9 mouse cellular contexts compared by ENCODE assay signal in the genomic region with DNA sequence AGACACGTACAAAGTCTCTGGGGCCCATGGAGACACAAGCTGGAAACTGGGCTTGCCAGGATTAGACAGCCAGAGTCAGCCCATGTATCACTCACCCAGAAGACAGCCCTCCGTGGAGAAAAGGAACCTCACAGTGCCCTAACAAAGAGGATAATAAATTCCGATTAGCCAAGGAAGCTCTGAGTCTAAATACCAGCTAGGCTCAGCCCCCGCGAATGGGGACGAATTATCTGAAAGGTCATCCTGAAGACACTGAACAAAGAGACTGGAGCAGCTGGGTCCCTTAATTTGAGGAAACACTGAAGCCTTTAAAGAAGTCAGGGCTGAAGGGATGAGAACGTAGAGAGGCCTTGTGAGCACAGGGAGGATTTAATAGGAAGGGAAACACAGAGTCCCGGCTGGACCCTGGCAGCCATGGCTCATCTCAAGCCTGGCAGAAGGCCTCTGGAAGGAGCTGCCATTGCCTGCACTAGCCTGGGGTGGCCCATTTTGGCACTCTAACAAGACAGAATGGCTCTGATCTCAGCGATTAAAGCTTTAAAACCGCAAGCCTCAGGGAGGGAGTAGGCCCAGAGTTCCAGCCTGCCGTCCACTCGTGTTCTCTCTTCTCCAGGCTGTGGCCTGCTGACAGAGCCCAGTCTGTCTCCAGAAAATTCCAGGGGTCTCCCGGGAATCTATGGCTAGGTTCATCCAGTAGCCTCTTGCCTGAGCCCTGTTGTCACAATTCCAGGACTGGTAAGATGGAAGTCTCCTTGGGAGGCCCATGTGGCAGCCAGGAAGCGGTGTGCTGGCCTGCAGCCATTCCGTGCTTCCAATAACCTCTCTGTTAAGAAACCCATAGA.
DNase-seq lines count a peak whose midpoint lies in the region; ATAC-seq lines count a peak whose summit lies in the region.
"Had no signal": no experiment of that assay in that cellular context is flagged by ENCODE, and none has a peak within 500 bp of the region (broad histone marks: within the 10 kb centered on the region; RNA-seq: fewer than 3 reads in every experiment).

No protein-coding gene starts in this region.

- H3K4me3 ChIP-seq in intestine, embryonic 14.5 days (ENCODE audit: low read depth, low read length), result no peak overlapping the region
- H3K4me3 ChIP-seq in intestine, embryonic 15.5 days (replicated peaks), result no peak overlapping the region
- H3K4me3 ChIP-seq in forebrain, embryonic 12.5 days (replicated peaks), result no peak overlapping the region
- no peak overlapping the region for H3K4me3 ChIP-seq in midbrain, embryonic 11.5 days (ENCODE audit: low read depth, low read length)
- H3K4me3 ChIP-seq: embryonic facial prominence, embryonic 15.5 days had no signal

- DNase-seq in intestine, embryonic 14.5 days (ENCODE audit: low spot score), result peak; percentile 54
- DNase-seq in brain, adult 2 months (ENCODE audit: low read depth, low spot score), result peak; percentile 35
- peak; percentile 92 for DNase-seq in midbrain, embryonic 11.5 days (ENCODE audit: low spot score, missing footprints)
- no peak for DNase-seq in c-Kit-positive CD71-positive TER-119-positive erythroid progenitor cells, embryonic 14.5 days (ENCODE audit: low spot score)
- no peak for DNase-seq in spleen, postnatal 14 days (ENCODE audit: low spot score in 2 of 2)
- no peak for DNase-seq in layer of hippocampus, postnatal 25 days (ENCODE audit: extremely low spot score in 1 of 2, low spot score in 1 of 2)

- H3K9ac ChIP-seq in intestine, embryonic 14.5 days (ENCODE audit: low read length), result no peak overlapping the region
- H3K9ac ChIP-seq in intestine, embryonic 15.5 days, result no peak overlapping the region
- no peak overlapping the region for H3K9ac ChIP-seq in forebrain, embryonic 12.5 days
- H3K9ac ChIP-seq in midbrain, embryonic 11.5 days (ENCODE audit: low read length), result 0 out of 2 replicates have a peak overlapping the region, but pooled peaks have one; percentile 5
- H3K9ac ChIP-seq: embryonic facial prominence, embryonic 15.5 days had no signal

- no peaks in the 10 kb centered on the region for H3K4me1 ChIP-seq in intestine, embryonic 14.5 days (replicated peaks; ENCODE audit: control insufficient read depth, insufficient read depth, low read length)
- no peaks in the 10 kb centered on the region for H3K4me1 ChIP-seq in intestine, embryonic 15.5 days (replicated peaks)
- peaks cover 12% of the 10 kb centered on the region for H3K4me1 ChIP-seq in forebrain, embryonic 12.5 days
- peaks cover 2% of the 10 kb centered on the region; the same call in 1 of the 2 replicates for H3K4me1 ChIP-seq in midbrain, embryonic 11.5 days (ENCODE audit: control insufficient read depth, insufficient read depth, low read length)

- H3K36me3 ChIP-seq in intestine, embryonic 14.5 days (ENCODE audit: control insufficient read depth, insufficient read depth, low read length), result no peaks in the 10 kb centered on the region
- H3K36me3 ChIP-seq in intestine, embryonic 15.5 days, result no peaks in the 10 kb centered on the region
- no peaks in the 10 kb centered on the region for H3K36me3 ChIP-seq in forebrain, embryonic 12.5 days (replicated peaks)
- no peaks in the 10 kb centered on the region for H3K36me3 ChIP-seq in midbrain, embryonic 11.5 days (ENCODE audit: control insufficient read depth, insufficient read depth, low read length)
- H3K36me3 ChIP-seq: embryonic facial prominence, embryonic 15.5 days had no signal

- no peak overlapping the region for H3K4me2 ChIP-seq in intestine, embryonic 14.5 days (ENCODE audit: low read length)
- no peak overlapping the region for H3K4me2 ChIP-seq in intestine, embryonic 15.5 days (replicated peaks)
- H3K4me2 ChIP-seq in forebrain, embryonic 12.5 days, result no peak overlapping the region
- H3K4me2 ChIP-seq in midbrain, embryonic 11.5 days, result no peak overlapping the region
- H3K4me2 ChIP-seq: embryonic facial prominence, embryonic 15.5 days had no signal

- 0 out of 2 replicates have a peak, but pooled peaks have one; percentile 47 for ATAC-seq in intestine, embryonic 14.5 days (replicated peaks; ENCODE audit: low FRiP score, low TSS enrichment, low read depth)
- ATAC-seq in intestine, embryonic 15.5 days, result no peak
- ATAC-seq in forebrain, embryonic 12.5 days (ENCODE audit: low FRiP score), result peak; percentile 58
- peak; percentile 92 for ATAC-seq in midbrain, embryonic 11.5 days (ENCODE audit: low FRiP score)

- peak overlapping the region; percentile 29; the same call in 1 of the 2 replicates for H3K27ac ChIP-seq in intestine, embryonic 14.5 days (ENCODE audit: low read depth)
- H3K27ac ChIP-seq in intestine, embryonic 15.5 days, result no peak overlapping the region
- H3K27ac ChIP-seq in forebrain, embryonic 12.5 days, result peak overlapping the region; percentile 61
- H3K27ac ChIP-seq in midbrain, embryonic 11.5 days (ENCODE audit: low read depth, low read length), result peak overlapping the region; percentile 80
- H3K27ac ChIP-seq: embryonic facial prominence, embryonic 15.5 days had no signal

- H3K9me3 ChIP-seq in intestine, embryonic 14.5 days (ENCODE audit: control insufficient read depth, low read length), result no peaks in the 10 kb centered on the region
- no peaks in the 10 kb centered on the region for H3K9me3 ChIP-seq in intestine, embryonic 15.5 days
- no peaks in the 10 kb centered on the region for H3K9me3 ChIP-seq in forebrain, embryonic 12.5 days
- no peaks in the 10 kb centered on the region for H3K9me3 ChIP-seq in midbrain, embryonic 11.5 days (ENCODE audit: control insufficient read depth, low read length)
- H3K9me3 ChIP-seq: embryonic facial prominence, embryonic 15.5 days had no signal

- 51% methylated on average over 15 of the region's 15 CpGs for WGBS in intestine, embryonic 14.5 days
- WGBS in intestine, embryonic 15.5 days, result 61% methylated on average over 15 of the region's 15 CpGs
- WGBS in forebrain, embryonic 12.5 days, result 39% methylated on average over 15 of the region's 15 CpGs
- 38% methylated on average over 15 of the region's 15 CpGs for WGBS in midbrain, embryonic 11.5 days

- H3K27me3 ChIP-seq in intestine, embryonic 14.5 days (replicated peaks; ENCODE audit: control insufficient read depth, insufficient read depth, low read length), result no peaks in the 10 kb centered on the region
- H3K27me3 ChIP-seq in intestine, embryonic 15.5 days (replicated peaks), result no peaks in the 10 kb centered on the region
- no peaks in the 10 kb centered on the region for H3K27me3 ChIP-seq in forebrain, embryonic 12.5 days
- H3K27me3 ChIP-seq in midbrain, embryonic 11.5 days (ENCODE audit: control insufficient read depth, insufficient read depth, low read length), result no peaks in the 10 kb centered on the region
- H3K27me3 ChIP-seq: embryonic facial prominence, embryonic 15.5 days had no signal

Comparison
In these comparisons a context has a peak if more than half of its experiments do, and no peak if none do; other contexts are left out.
1. DNase-seq: peak in intestine, embryonic 14.5 days (single experiment), brain, adult 2 months (single experiment) and midbrain, embryonic 11.5 days (single experiment); none in c-Kit-positive CD71-positive TER-119-positive erythroid progenitor cells, embryonic 14.5 days (single experiment), spleen, postnatal 14 days (0 of 2) and layer of hippocampus, postnatal 25 days (0 of 2).